Mouse (Mus musculus): ENCODE measurements around the gene Limch1. TPM values are rescaled to one million over a fixed set of nuclear protein-coding genes. Genes with fewer than 3 reads are reported as not detected.

Gene Limch1
- polyA plus RNA-seq, 1 experiment: not detected

GRCm38 (mm10) chr5:66866019-66866418 lies 120.4 kb downstream of the Limch1 start:
- no peak for TF ChIP-seq GATA1 (IDR thresholded peaks at IDR 0.05; ENCODE audit: low read length)

GRCm38 (mm10) chr5:66869545-66869944 lies 123.9 kb downstream of the Limch1 start:
- TF ChIP-seq GATA1 (IDR thresholded peaks at IDR 0.05; ENCODE audit: low read length): no peak

- TF ChIP-seq GATA1 (IDR thresholded peaks at IDR 0.05; ENCODE audit: low read length): no peak
Observed at GRCm38 (mm10) chr5:66871521-66872050, 126.0 kb downstream of the Limch1 start.

- TF ChIP-seq GATA1 (IDR thresholded peaks at IDR 0.05; ENCODE audit: low read length): no peak
Observed at GRCm38 (mm10) chr5:66872053-66872452, 126.4 kb downstream of the Limch1 start.

GRCm38 (mm10) chr5:66872681-66873080 lies 127.1 kb downstream of the Limch1 start:
- TF ChIP-seq GATA1 (IDR thresholded peaks at IDR 0.05; ENCODE audit: low read length): no peak

GRCm38 (mm10) chr5:66876018-66876805 lies 130.6 kb downstream of the Limch1 start:
- TF ChIP-seq GATA1 (IDR thresholded peaks at IDR 0.05; ENCODE audit: low read length): no peak

GRCm38 (mm10) chr5:66877066-66877465 lies 131.4 kb downstream of the Limch1 start:
- no peak for TF ChIP-seq GATA1 (IDR thresholded peaks at IDR 0.05; ENCODE audit: low read length)

- TF ChIP-seq GATA1 (IDR thresholded peaks at IDR 0.05; ENCODE audit: low read length): no peak
Observed at GRCm38 (mm10) chr5:66881901-66882341, 136.3 kb downstream of the Limch1 start.

- no peak for TF ChIP-seq GATA1 (IDR thresholded peaks at IDR 0.05; ENCODE audit: low read length)
Observed at GRCm38 (mm10) chr5:66882718-66883117, 137.1 kb downstream of the Limch1 start.

- TF ChIP-seq GATA1 (IDR thresholded peaks at IDR 0.05; ENCODE audit: low read length): no peak
Observed at GRCm38 (mm10) chr5:66884505-66884904, 138.9 kb downstream of the Limch1 start.

GRCm38 (mm10) chr5:66886410-66887120 lies 140.9 kb downstream of the Limch1 start:
- no peak for TF ChIP-seq GATA1 (IDR thresholded peaks at IDR 0.05; ENCODE audit: low read length)

GRCm38 (mm10) chr5:66888061-66888460 lies 142.4 kb downstream of the Limch1 start:
- TF ChIP-seq GATA1 (IDR thresholded peaks at IDR 0.05; ENCODE audit: low read length): no peak

- TF ChIP-seq GATA1 (IDR thresholded peaks at IDR 0.05; ENCODE audit: low read length): no peak
Observed at GRCm38 (mm10) chr5:66889337-66889736, 143.7 kb downstream of the Limch1 start.

- TF ChIP-seq GATA1 (IDR thresholded peaks at IDR 0.05; ENCODE audit: low read length): no peak
Observed at GRCm38 (mm10) chr5:66895440-66896120, 150.0 kb downstream of the Limch1 start.

GRCm38 (mm10) chr5:66897584-66897983 lies 152.0 kb downstream of the Limch1 start:
- TF ChIP-seq GATA1 (IDR thresholded peaks at IDR 0.05; ENCODE audit: low read length): no peak

- no peak for TF ChIP-seq GATA1 (IDR thresholded peaks at IDR 0.05; ENCODE audit: low read length)
Observed at GRCm38 (mm10) chr5:66898252-66898651, 152.6 kb downstream of the Limch1 start.

Data from G1E-ER4 (cell line).